Mouse (Mus musculus) myocyte (in vitro differentiated cells): ENCODE measurements around the gene Prpf6. TPM values are rescaled to one million over a fixed set of nuclear protein-coding genes. Genes with fewer than 3 reads are reported as not detected.

ENCODE experiments used
- polyA plus RNA-seq: library from polyadenylated mRNA; unstranded; fragments of >200 nt; fragmentation: generic; extraction: Trizol; gene quantifications from one replicate; pipeline ENCODE4 v1.2.1, GENCODE M21; 2012; ENCODE audit warnings: missing spikeins

The Prpf6 gene
- polyA plus RNA-seq, 1 experiment, result 46.0 TPM

Other genes with a start within 250 kb of the Prpf6 start
- gene Zgpat, start 226.9 kb upstream of the Prpf6 start, polyA plus RNA-seq, result 21.7 TPM
- gene Arfrp1, start 226.5 kb upstream of the Prpf6 start, polyA plus RNA-seq, result 48.8 TPM
- gene Lime1, start 211.8 kb upstream of the Prpf6 start, polyA plus RNA-seq, result 8.2 TPM
- 1.3 TPM for gene Zbtb46, start 132.4 kb upstream of the Prpf6 start, polyA plus RNA-seq
- gene Abhd16b, start 98.7 kb upstream of the Prpf6 start, polyA plus RNA-seq, result 0.06 TPM
- 108 TPM for gene Tpd52l2, start 94.7 kb upstream of the Prpf6 start, polyA plus RNA-seq
- gene Dnajc5, start 71.4 kb upstream of the Prpf6 start, polyA plus RNA-seq, result 67.7 TPM
- 53.4 TPM for gene Uckl1, start 7.0 kb upstream of the Prpf6 start, polyA plus RNA-seq
- 7.0 TPM for gene Zfp512b, start 935 bp downstream of the Prpf6 start, polyA plus RNA-seq
- 0.67 TPM for gene Samd10, start 7.3 kb downstream of the Prpf6 start, polyA plus RNA-seq
- not detected for gene Gm29797, start 65.2 kb downstream of the Prpf6 start, polyA plus RNA-seq
- 0.04 TPM for gene Sox18, start 79.8 kb downstream of the Prpf6 start, polyA plus RNA-seq
- 3.0 TPM for gene Tcea2, start 88.4 kb downstream of the Prpf6 start, polyA plus RNA-seq
- 39.5 TPM for gene Rgs19, start 102.1 kb downstream of the Prpf6 start, polyA plus RNA-seq
- gene Lkaaear1, start 106.6 kb downstream of the Prpf6 start, polyA plus RNA-seq, result not detected
- not detected for gene Oprl1, start 123.1 kb downstream of the Prpf6 start, polyA plus RNA-seq
- 0.28 TPM for gene Myt1, start 171.5 kb downstream of the Prpf6 start, polyA plus RNA-seq
- gene Pcmtd2, start 246.0 kb downstream of the Prpf6 start, polyA plus RNA-seq, result 8.5 TPM